Mouse (Mus musculus): ENCODE data around the gene Ran. TPM values are rescaled to one million over a fixed set of nuclear protein-coding genes. Genes with fewer than 3 reads are reported as not detected.
"Not testable (repeated sequence)": the region's sequence is repeated elsewhere in the genome, so short reads cannot be mapped to it uniquely, and the experiment has no call there.

The Ran gene
- 3,634 and 3,734 TPM in 2 replicates for polyA plus RNA-seq (2012; ENCODE audit: insufficient read depth, low replicate concordance)

DNA sequence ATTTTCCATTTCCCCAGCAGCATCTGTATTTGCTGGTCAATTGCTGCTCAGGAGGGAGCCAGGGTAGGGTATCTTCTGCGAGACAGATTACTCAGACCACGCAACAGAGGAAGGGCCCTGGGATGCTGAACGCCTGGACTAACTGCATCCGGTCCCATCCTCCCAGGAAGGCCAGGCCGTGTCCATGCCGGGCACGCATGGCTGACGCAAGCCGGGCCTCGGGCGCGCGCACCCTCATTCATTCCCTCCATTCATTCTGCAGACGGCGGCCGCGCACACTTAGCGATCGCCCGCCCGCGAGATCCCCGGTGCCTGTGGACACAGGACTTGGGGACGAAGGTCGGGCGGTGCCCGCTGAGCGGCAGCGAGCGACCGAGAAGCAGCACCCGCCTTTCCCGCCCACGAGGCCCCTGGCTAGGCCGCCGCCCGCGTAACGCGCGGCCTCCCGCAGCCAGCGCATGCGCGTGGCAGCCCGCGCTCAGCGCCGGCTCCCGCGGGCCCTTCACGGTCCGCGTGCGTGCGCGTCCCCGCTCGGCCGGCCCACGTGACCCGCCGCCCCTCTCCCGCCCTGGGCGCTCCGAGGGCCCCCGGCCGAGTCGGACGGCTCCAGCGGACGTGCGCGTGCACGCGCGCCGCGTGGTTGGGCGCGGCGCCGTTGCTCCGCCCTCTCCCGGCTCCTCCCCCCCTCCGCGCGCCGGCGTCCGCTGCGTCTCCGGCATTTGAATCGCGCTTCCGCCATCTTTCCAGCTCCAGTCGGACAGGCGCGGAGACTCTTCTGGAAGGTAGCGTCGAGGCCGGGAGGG lies at the start of gene Ran:
Ran (plus strand) TSS at position 573 of the 803 bp plus-strand sequence.
- Histone ChIP-seq H3K36me3 (replicated peaks; ENCODE audit: low read length) (peaks cover 21% of the 10 kb centered on the region), H3K27me3 (replicated peaks) (no peaks in the 10 kb centered on the region), H3K9me3 (no peaks in the 10 kb centered on the region), H3K4me3 (replicated peaks) (peak within 1 kb of the TSS; percentile 99), H3K4me1 (peaks cover 36% of the 10 kb centered on the region)
- TF ChIP-seq FLI1 (IDR thresholded peaks at IDR 0.05; ENCODE audit: low read length) (no peak), GATA1 (IDR thresholded peaks at IDR 0.05; ENCODE audit: borderline replicate concordance, low read length) (no peak)

DNA sequence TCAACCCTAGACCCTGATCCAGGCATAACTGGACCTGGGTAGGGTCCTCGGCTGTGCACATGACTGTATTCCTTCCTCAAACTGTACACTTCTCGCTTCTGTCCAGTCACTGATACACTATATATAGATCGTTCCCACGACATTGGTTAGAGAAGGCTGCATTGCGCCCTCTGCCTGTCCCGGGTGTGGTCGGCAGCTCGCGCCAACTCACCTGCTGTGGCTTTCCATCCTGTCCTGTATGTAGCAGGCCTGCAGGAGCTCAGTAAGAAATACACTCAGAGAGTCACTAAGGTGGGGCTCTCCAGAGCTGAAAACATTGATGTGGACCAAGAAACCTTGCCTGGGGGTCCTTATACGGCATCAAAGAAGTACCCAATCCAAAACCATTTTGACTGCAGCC lies 49.0 kb upstream of the Ran start:
- H3K27me3 ChIP-seq (replicated peaks): peaks cover 3% of the 10 kb centered on the region
- H3K4me3 ChIP-seq (replicated peaks): no peak overlapping the region
- no peaks in the 10 kb centered on the region for H3K36me3 ChIP-seq (replicated peaks; ENCODE audit: low read length)
- H3K9me3 ChIP-seq: peaks cover 16% of the 10 kb centered on the region
- no peaks in the 10 kb centered on the region; the same call in 1 of the 2 replicates for H3K4me1 ChIP-seq
- TF ChIP-seq FLI1 (IDR thresholded peaks at IDR 0.05; ENCODE audit: low read length) (no peak), GATA1 (IDR thresholded peaks at IDR 0.05; ENCODE audit: borderline replicate concordance, low read length) (no peak)

- peaks cover 3% of the 10 kb centered on the region for H3K27me3 ChIP-seq (replicated peaks)
- H3K4me1 ChIP-seq: peaks cover under 1% of the 10 kb centered on the region; the same call in 1 of the 2 replicates
- TF ChIP-seq FLI1 (IDR thresholded peaks at IDR 0.05; ENCODE audit: low read length) (no peak), GATA1 (IDR thresholded peaks at IDR 0.05; ENCODE audit: borderline replicate concordance, low read length) (no peak)
- peaks cover 16% of the 10 kb centered on the region for H3K9me3 ChIP-seq
- H3K36me3 ChIP-seq (replicated peaks; ENCODE audit: low read length): no peaks in the 10 kb centered on the region
- peak overlapping the region; percentile 73 for H3K4me3 ChIP-seq (replicated peaks)
Measured at GRCm38 (mm10) chr5:128971298-128971697, 48.6 kb upstream of the Ran start.

- H3K9me3 ChIP-seq: peaks cover 19% of the 10 kb centered on the region
- no peak for TF ChIP-seq GATA1 (IDR thresholded peaks at IDR 0.05; ENCODE audit: borderline replicate concordance, low read length)
- TF ChIP-seq FLI1 (IDR thresholded peaks at IDR 0.05; ENCODE audit: low read length): no peak
- no peaks in the 10 kb centered on the region for H3K36me3 ChIP-seq (replicated peaks; ENCODE audit: low read length)
- peaks cover 3% of the 10 kb centered on the region for H3K27me3 ChIP-seq (replicated peaks)
- H3K4me1 ChIP-seq: peaks cover 9% of the 10 kb centered on the region
- H3K4me3 ChIP-seq (replicated peaks): no peak overlapping the region
Measured at GRCm38 (mm10) chr5:128976266-128976665, 43.6 kb upstream of the Ran start.

GRCm38 (mm10) chr5:128977466-128977865 lies 42.4 kb upstream of the Ran start:
- H3K27me3 ChIP-seq (replicated peaks); H3K36me3 ChIP-seq (replicated peaks; ENCODE audit: low read length); H3K4me3 ChIP-seq (replicated peaks): not testable (repeated sequence)
- peaks cover 13% of the 10 kb centered on the region for H3K4me1 ChIP-seq
- peaks cover 19% of the 10 kb centered on the region for H3K9me3 ChIP-seq

GRCm38 (mm10) chr5:128978957-128979356 lies 40.9 kb upstream of the Ran start:
- peaks cover 21% of the 10 kb centered on the region for H3K4me1 ChIP-seq
- peaks cover 17% of the 10 kb centered on the region for H3K9me3 ChIP-seq
- H3K27me3 ChIP-seq (replicated peaks): no peaks in the 10 kb centered on the region
- TF ChIP-seq FLI1 (IDR thresholded peaks at IDR 0.05; ENCODE audit: low read length) (no peak), GATA1 (IDR thresholded peaks at IDR 0.05; ENCODE audit: borderline replicate concordance, low read length) (no peak)
- H3K4me3 ChIP-seq (replicated peaks): no peak overlapping the region
- H3K36me3 ChIP-seq (replicated peaks; ENCODE audit: low read length): peaks cover 2% of the 10 kb centered on the region

- no peak for TF ChIP-seq FLI1 (IDR thresholded peaks at IDR 0.05; ENCODE audit: low read length)
- no peak for TF ChIP-seq GATA1 (IDR thresholded peaks at IDR 0.05; ENCODE audit: borderline replicate concordance, low read length)
- Histone ChIP-seq H3K36me3 (replicated peaks; ENCODE audit: low read length) (peaks cover 21% of the 10 kb centered on the region), H3K4me3 (replicated peaks) (no peak overlapping the region), H3K4me1 (peaks cover 28% of the 10 kb centered on the region), H3K9me3 (peaks cover 34% of the 10 kb centered on the region), H3K27me3 (replicated peaks) (no peaks in the 10 kb centered on the region)
Measured at GRCm38 (mm10) chr5:128980857-128981256, 39.0 kb upstream of the Ran start.

- Histone ChIP-seq H3K4me1 (peaks cover 25% of the 10 kb centered on the region), H3K27me3 (replicated peaks) (no peaks in the 10 kb centered on the region), H3K36me3 (replicated peaks; ENCODE audit: low read length) (peaks cover 28% of the 10 kb centered on the region), H3K9me3 (peaks cover 39% of the 10 kb centered on the region), H3K4me3 (replicated peaks) (no peak overlapping the region)
- TF ChIP-seq GATA1 (IDR thresholded peaks at IDR 0.05; ENCODE audit: borderline replicate concordance, low read length) (no peak), FLI1 (IDR thresholded peaks at IDR 0.05; ENCODE audit: low read length) (no peak)
Measured at GRCm38 (mm10) chr5:128981607-128982006, 38.3 kb upstream of the Ran start.

GRCm38 (mm10) chr5:128984536-128984935 lies 35.3 kb upstream of the Ran start:
- Histone ChIP-seq H3K36me3 (replicated peaks; ENCODE audit: low read length) (peaks cover 58% of the 10 kb centered on the region), H3K9me3 (peaks cover 33% of the 10 kb centered on the region), H3K27me3 (replicated peaks) (no peaks in the 10 kb centered on the region), H3K4me1 (peaks cover 25% of the 10 kb centered on the region), H3K4me3 (replicated peaks) (no peak overlapping the region)
- TF ChIP-seq FLI1 (IDR thresholded peaks at IDR 0.05; ENCODE audit: low read length): no peak
- TF ChIP-seq GATA1 (IDR thresholded peaks at IDR 0.05; ENCODE audit: borderline replicate concordance, low read length): no peak

- Histone ChIP-seq H3K36me3 (replicated peaks; ENCODE audit: low read length) (peaks cover 71% of the 10 kb centered on the region), H3K4me3 (replicated peaks) (no peak overlapping the region), H3K27me3 (replicated peaks) (no peaks in the 10 kb centered on the region), H3K9me3 (peaks cover 24% of the 10 kb centered on the region), H3K4me1 (peaks cover 18% of the 10 kb centered on the region; the same call in 1 of the 2 replicates)
- no peak for TF ChIP-seq FLI1 (IDR thresholded peaks at IDR 0.05; ENCODE audit: low read length)
- TF ChIP-seq GATA1 (IDR thresholded peaks at IDR 0.05; ENCODE audit: borderline replicate concordance, low read length): no peak
Measured at GRCm38 (mm10) chr5:128985946-128986345, 33.9 kb upstream of the Ran start.

Measured in megakaryocyte, embryonic 14.5 days (primary cell).